Mouse (Mus musculus) cerebellum, postnatal 25 days (tissue): ENCODE measurements at regions not wholly inside any gene's neighbourhood (a gene's known extent, or its start where the extent isn't known, plus 50 kb on each side); places are given as distances from the start of the nearest gene placed in this dataset.

Experiments used
- DNase-seq, 2 experiments: peaks; one replicate each; pipeline ENCODE4 v3.0.0; 2021; ENCODE audit warnings: mixed read lengths in 2 of 2

DNA sequence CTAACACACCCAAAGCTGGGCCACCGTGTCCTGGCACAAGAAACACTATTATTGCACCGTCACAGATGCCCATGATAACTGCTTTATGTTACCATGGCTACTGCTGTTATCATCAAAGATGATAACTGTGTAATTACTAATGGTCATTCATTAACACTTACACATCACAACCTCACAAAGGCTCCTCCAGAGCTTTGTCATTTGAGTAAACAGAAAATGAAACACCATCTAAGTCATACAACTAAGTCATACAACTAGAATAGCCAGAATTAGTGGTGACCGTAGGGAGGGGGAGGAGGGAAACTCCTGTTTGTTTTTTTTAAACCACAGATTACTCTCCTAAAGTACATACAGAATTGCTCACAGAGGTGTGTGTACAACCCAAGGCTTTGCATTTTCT lies 111.4 kb upstream of the Ofcc1 start:
- no peak for DNase-seq

GRCm38 (mm10) chr13:40469162-40469561 lies 107.9 kb upstream of the Ofcc1 start:
- DNase-seq: no peak

GRCm38 (mm10) chr13:40453360-40453759 lies 92.1 kb upstream of the Ofcc1 start:
- DNase-seq: no peak

DNA sequence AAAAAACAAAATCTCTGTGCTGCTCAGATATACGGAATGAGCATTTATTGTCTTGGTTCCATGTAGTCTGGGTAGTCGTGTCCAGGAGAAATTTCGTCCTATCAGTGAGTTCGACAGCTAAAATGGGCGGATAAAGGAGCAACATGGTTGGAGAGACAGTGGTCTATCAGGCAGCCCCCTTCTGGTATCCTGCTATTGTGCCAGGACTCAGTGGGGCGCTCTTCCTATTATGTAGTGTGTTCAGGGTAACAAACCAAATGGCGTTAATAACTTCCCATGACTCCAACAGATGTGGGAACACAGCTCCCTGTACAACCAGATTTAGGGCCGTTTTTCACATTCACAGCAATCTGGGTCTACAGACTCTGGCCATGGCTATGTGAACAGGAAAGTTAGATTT lies 68.6 kb upstream of the Ofcc1 start:
- no peak for DNase-seq

DNA sequence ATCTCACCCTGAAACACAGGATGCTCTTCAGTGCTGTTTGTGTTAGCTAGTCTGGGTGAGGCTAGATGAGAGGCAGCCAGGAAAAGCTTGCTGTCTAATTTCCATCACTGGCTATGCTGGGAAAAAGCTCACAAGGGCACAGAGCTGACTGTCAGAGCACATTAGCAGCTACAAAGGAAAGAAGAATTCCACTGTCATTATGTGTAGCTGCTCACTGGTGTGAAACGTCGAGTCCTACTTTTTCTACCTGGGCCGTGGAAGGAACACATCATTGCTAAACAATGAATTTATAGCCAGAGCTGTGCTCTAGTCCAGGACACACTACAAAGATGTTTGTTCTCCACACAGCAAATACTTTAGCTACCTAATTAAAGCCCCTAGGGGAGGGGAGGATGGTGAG lies 61.8 kb upstream of the Ofcc1 start:
- DNase-seq: no peak

- no peak for DNase-seq
These were observed 56.6 kb upstream of the Ofcc1 start for GRCm38 (mm10) chr13:40417856-40418255.

DNA sequence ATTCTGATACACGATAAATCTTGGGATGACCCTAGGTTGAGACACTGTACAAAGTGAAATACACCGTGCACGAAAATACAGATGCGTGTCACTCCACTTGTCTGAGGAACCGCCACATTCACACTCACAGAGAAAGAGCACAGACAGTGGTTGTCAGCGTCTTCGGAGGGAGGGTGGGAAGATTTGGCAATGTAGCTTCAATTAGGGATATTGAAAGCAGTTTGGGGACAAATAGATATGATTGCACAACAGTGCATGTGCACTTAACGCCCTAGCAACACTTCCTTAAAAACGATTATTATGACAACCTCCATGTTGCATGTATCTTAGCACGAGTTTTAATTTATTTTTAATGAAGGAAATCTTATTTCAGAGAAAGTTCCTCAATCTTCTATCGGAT lies 51.8 kb upstream of the Ofcc1 start:
- no peak for DNase-seq
